Mouse (Mus musculus) forebrain, embryonic 14.5 days (tissue): ENCODE measurements at regions not wholly inside any gene's neighbourhood (a gene's known extent, or its start where the extent isn't known, plus 50 kb on each side); places are given as distances from the start of the nearest gene placed in this dataset.

ENCODE experiments used
- ATAC-seq: fragments of 200-750 bp; cut with Nextera tagmentation; 2 replicates; pipeline ENCODE4 v1.8.0; 2017; ENCODE audit warnings: mild to moderate bottlenecking, moderate library complexity
- DNase-seq: peaks from one replicate; pipeline ENCODE4 v3.0.0-alpha.2; 2015; ENCODE audit warnings: low spot score
- H3K27ac ChIP-seq: fragments of 300-500 bp; sonication (generic); 2 replicates; pipeline ENCODE4 v1.5.1; 2014; ENCODE audit warnings: low read depth, mild to moderate bottlenecking, control low read depth, low read length, moderate library complexity
- H3K27me3 ChIP-seq: fragments of 300-500 bp; sonication (generic); replicated peaks from 2 replicates; pipeline ENCODE4 v1.6.1; 2014; ENCODE audit warnings: low read length, control low read depth, mixed read lengths; ENCODE audit not compliant: control insufficient read depth, insufficient read depth
- H3K36me3 ChIP-seq: fragments of 300-500 bp; sonication (generic); 2 replicates; pipeline ENCODE4 v1.6.1; 2014; ENCODE audit warnings: low read length, control low read depth; ENCODE audit not compliant: control insufficient read depth, insufficient read depth
- H3K4me1 ChIP-seq: fragments of 300-500 bp; sonication (generic); 2 replicates; pipeline ENCODE4 v1.6.1; 2014; ENCODE audit warnings: antibody characterized with exemption, low read length, control low read depth; ENCODE audit not compliant: control insufficient read depth, insufficient read depth
- H3K4me2 ChIP-seq: fragments of 300-500 bp; sonication (generic); 2 replicates; pipeline ENCODE4 v1.6.1; 2014; ENCODE audit warnings: mild to moderate bottlenecking, control low read depth, low read length
- H3K4me3 ChIP-seq: fragments of 300-500 bp; sonication (generic); 2 replicates; pipeline ENCODE4 v1.5.1; 2014; ENCODE audit warnings: low read depth, low read length, control low read depth
- H3K9ac ChIP-seq: fragments of 300-500 bp; sonication (generic); 2 replicates; pipeline ENCODE4 v1.6.1; 2014; ENCODE audit warnings: mild to moderate bottlenecking, low read length, control low read depth, moderate library complexity
- H3K9me3 ChIP-seq: fragments of 300-500 bp; sonication (generic); replicated peaks from 2 replicates; pipeline ENCODE4 v1.6.1; 2016; ENCODE audit warnings: low read length, control low read depth, mixed read lengths; ENCODE audit not compliant: control insufficient read depth
- WGBS: fragments of 180-500 bp; shearing (Covaris S2); extraction: QIAGEN DNeasy Blood & Tissue Kit; methylation state at CpG from one replicate; pipeline ENCODE4 v1.1.7; 2014; 5-methylcytosine and 5-hydroxymethylcytosine counted together

DNA sequence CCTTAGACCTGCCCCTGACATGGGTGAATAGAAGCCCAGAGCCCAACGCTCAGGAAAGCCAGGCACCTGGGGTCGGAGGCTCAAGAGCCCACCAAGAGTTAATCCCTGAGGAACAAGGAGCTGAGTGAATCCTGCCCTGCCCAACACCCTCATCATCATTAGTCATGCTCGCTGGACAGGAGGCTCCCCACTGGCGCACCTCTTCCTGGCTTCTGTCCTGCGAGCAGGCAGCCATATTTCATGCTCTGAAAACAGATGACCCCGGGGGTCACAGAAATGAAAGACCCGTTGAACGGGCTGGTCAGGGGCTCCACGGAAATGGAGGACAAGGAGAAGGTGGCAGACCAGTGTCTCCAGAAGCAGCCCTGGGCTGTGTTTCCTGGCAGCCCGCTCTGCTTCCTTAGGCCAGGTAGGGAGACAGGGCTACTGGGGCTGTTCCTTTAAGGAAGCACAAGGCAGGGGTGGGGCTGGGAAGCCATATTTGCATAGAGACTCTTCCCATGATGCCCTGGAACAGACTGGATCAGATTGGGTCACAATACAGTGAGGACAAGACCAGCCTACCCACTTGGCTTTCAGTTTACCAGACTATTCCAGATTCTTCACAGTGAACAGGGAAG is 138.1 kb upstream of the Rbm19 start:
- no peaks in the 10 kb centered on the region for H3K36me3 ChIP-seq
- no peaks in the 10 kb centered on the region for H3K4me1 ChIP-seq
- H3K9me3 ChIP-seq: no peaks in the 10 kb centered on the region
- no peak overlapping the region for H3K4me3 ChIP-seq
- no peak overlapping the region for H3K27ac ChIP-seq
- ATAC-seq (no peak), DNase-seq (no peak)
- no peak overlapping the region for H3K4me2 ChIP-seq
- WGBS: 34% methylated on average over 10 of the region's 10 CpGs
- no peaks in the 10 kb centered on the region for H3K27me3 ChIP-seq
- H3K9ac ChIP-seq: no peak overlapping the region

DNA sequence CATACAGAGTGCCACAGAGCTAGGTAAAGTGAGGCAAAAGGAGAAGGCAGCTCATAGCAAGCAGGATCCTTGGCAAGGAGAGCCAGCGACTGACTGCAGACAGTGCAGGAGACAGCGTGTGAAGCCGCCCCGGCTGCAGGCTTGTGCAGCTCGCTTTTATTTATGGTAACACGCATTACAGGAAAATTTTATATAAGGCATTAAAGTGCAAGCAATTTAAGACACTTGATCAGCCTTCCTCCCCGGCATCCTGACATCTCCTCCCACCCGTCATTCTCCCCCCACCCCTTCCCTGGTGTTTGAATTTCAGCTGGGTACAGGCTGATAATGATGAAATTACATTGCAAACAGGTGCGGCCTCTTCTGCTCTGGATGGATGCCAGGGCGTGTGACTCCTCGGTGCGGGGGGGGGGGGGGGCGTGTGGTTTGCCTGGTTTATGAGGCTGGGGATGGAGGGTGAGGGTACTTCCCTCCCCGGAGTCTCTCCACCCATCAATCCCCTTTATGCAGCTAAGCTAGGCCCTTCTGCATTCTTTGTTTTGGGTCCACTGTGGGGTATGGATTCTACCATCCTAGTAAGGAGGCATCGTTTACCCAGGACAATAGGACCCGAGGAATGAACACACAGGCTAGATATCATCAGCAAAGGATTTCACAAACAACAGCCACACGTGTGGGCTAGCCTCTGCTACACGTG is 135.0 kb upstream of the Rbm19 start:
- Histone ChIP-seq H3K4me3 (no peak overlapping the region), H3K4me1 (no peaks in the 10 kb centered on the region), H3K27ac (peak overlapping the region; percentile 40), H3K9ac (no peak overlapping the region), H3K36me3 (no peaks in the 10 kb centered on the region), H3K27me3 (no peaks in the 10 kb centered on the region), H3K4me2 (no peak overlapping the region), H3K9me3 (no peaks in the 10 kb centered on the region)
- ATAC-seq: peak; percentile 72
- DNase-seq: peak; percentile 71
- 58% methylated on average over 18 of the region's 18 CpGs for WGBS

DNA sequence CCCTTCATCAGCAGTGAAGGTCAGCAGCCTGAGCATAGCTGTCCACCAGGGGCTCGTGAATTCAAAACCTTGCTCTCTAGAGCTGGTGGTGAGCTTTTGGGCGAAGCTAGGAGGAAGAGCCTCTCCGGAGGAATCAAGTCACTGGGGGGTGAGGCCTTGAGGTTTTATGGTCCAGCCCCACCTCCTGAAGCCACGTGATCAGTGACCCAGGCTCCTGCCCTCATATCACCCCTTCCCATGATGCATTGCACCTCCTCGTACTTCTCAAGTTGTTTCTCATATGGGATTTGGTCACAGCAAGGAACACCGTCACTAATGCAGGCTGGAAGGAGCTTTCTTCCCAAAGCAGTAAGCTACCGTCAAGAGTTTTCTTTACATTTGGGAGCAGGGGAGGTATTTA is 132.1 kb upstream of the Rbm19 start:
- DNase-seq: no peak
- H3K27ac ChIP-seq: no peak overlapping the region
- H3K9me3 ChIP-seq: no peaks in the 10 kb centered on the region
- H3K4me2 ChIP-seq: no peak overlapping the region
- no peaks in the 10 kb centered on the region for H3K27me3 ChIP-seq
- H3K9ac ChIP-seq: no peak overlapping the region
- WGBS: 79% methylated on average over 7 of the region's 7 CpGs
- H3K4me3 ChIP-seq: no peak overlapping the region
- no peaks in the 10 kb centered on the region for H3K36me3 ChIP-seq
- ATAC-seq: no peak
- no peaks in the 10 kb centered on the region for H3K4me1 ChIP-seq

DNA sequence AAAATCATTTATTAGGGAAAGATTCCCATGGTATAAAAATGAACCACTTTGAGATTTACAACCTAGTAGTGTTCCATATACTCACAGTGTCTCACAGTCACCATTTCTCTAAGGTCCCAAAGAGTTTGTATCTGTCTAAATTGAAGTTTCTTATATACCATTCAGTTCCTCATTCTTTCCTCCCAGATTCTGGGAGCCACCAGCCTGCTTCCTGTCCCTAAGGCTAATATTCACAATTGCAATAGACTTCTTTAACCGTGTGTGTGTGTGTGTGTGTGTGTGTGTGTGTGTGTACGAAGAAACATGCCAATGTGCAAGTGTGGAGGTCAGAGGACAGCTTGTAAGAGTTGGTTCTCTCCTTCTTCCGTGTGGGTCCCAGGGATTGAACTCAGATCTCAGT is 124.1 kb upstream of the Rbm19 start:
- Histone ChIP-seq H3K27ac (no peak overlapping the region), H3K27me3 (no peaks in the 10 kb centered on the region)
- DNase-seq: no peak

DNA sequence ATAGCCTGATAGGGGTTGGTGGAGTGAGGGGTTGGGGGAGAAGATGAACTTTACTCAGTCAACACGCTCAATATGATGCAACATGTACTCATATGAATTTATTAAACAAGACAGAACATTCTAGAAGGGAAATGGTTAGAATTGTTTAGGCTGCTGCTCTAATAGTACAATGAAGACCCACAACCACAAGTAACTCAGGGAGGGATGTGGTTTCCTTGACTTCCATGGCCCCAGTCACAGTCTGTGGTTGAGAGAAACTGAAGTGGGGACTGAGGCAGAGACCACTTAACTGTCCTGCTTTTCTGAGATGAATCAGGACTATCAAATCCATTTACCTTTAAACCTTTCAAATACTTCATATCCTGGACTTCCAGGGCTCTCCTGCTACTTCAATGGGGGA is 120.5 kb upstream of the Rbm19 start:
- Histone ChIP-seq H3K4me1 (no peaks in the 10 kb centered on the region), H3K4me2 (no peak overlapping the region), H3K27ac (no peak overlapping the region), H3K36me3 (no peaks in the 10 kb centered on the region), H3K9me3 (no peaks in the 10 kb centered on the region), H3K27me3 (no peaks in the 10 kb centered on the region), H3K4me3 (no peak overlapping the region), H3K9ac (no peak overlapping the region)
- no peak for ATAC-seq
- WGBS: 81% methylated on average over 1 of the region's 1 CpGs
- DNase-seq: no peak

More for the DNA sequence above, 124.1 kb upstream of the Rbm19 start:
- H3K9me3 ChIP-seq: no peaks in the 10 kb centered on the region
- 81% methylated on average over 3 of the region's 3 CpGs for WGBS
- ATAC-seq: no peak
- no peak overlapping the region for H3K4me2 ChIP-seq
- H3K4me3 ChIP-seq: no peak overlapping the region
- H3K9ac ChIP-seq: no peak overlapping the region
- H3K4me1 ChIP-seq: no peaks in the 10 kb centered on the region
- no peaks in the 10 kb centered on the region for H3K36me3 ChIP-seq

DNA sequence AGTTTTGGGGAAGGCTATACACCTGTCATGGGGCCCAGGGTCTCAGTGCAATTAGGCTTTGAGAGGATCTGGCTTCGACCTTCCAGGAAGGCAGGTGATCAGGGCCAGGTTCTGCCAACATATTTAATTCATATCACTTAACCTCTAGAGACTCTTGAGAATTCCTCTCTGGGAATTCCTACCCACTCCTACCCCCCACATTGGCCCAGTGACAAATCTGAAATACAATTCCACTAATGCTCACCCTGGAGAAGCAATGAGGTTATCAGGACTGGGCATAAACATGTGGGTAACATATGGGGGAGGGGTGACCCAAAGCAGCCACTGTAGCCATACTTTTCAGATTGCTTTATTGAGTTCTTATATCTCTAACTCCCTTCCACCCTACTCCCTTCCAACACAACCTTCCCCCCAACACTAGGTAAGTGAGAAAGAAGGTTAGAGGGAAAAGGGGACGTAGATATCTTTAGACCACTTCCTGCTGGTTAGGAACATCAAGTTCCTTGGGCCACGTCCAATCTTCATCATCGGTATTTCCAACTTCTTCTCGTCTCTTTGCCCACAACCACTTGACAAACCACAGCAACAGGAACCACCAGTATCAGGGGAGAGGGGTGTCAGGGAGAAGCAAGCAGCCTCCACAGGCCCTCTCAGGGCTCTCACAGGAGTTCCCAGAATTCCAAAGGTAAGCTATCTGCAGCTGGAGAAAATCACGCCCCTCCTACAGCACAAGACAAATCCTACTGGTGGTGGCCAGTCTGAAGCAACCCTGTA is 110.4 kb upstream of the Rbm19 start:
- Histone ChIP-seq H3K4me1 (no peaks in the 10 kb centered on the region), H3K4me3 (no peak overlapping the region), H3K9me3 (no peaks in the 10 kb centered on the region), H3K36me3 (no peaks in the 10 kb centered on the region), H3K27ac (no peak overlapping the region), H3K27me3 (no peaks in the 10 kb centered on the region), H3K9ac (no peak overlapping the region), H3K4me2 (no peak overlapping the region)
- WGBS: 89% methylated on average over 6 of the region's 6 CpGs
- DNase-seq (no peak), ATAC-seq (no peak)

DNA sequence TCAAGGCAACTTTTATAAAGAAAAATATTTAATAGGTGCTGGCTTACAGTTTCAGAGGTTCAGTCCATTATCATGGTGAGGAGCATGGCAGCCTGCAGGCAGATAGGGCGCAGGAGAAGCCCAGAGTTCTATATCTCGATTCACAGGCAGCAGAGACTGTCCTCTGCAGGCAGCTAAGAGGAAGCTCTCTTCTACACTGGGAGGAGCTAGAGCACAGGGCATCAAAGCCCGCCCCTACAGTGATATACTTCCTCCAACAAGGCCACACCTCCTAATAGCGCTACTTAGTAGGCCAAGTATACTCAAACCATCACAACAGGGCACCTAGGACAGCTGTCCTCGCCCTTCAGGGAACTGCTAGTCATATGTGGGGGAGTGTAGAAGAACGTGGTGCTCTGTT is 108.5 kb upstream of the Rbm19 start:
- no peak for DNase-seq
- WGBS: 68% methylated on average over 6 of the region's 6 CpGs

DNA sequence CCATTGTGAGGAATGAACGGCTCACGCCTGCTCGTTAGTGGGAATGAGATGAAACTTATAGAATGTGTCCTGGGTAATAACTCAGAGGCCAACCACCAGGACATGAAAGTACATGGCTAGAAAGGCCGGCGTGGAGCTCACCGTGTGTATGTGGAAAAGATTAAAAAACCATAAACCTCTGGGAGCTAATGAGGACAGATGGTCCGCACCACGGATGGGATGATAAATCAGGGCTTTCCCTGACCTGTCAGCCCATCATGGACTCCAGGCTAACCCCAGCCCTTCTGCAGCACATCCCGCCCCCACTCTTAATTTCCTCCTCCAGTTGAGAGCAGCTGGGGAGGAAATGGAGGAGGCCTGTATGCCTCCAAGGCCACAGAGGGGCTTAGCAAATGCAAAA is 108.0 kb upstream of the Rbm19 start:
- no peak for ATAC-seq
- H3K4me3 ChIP-seq: no peak overlapping the region
- H3K27me3 ChIP-seq: no peaks in the 10 kb centered on the region
- no peaks in the 10 kb centered on the region for H3K36me3 ChIP-seq
- no peak overlapping the region for H3K9ac ChIP-seq
- H3K27ac ChIP-seq: no peak overlapping the region
- no peaks in the 10 kb centered on the region for H3K4me1 ChIP-seq
- H3K4me2 ChIP-seq: no peak overlapping the region
- no peak for DNase-seq
- H3K9me3 ChIP-seq: no peaks in the 10 kb centered on the region
- WGBS: 65% methylated on average over 9 of the region's 9 CpGs

More for the DNA sequence above, 108.5 kb upstream of the Rbm19 start:
- Histone ChIP-seq H3K9me3 (no peaks in the 10 kb centered on the region), H3K4me3 (no peak overlapping the region), H3K9ac (no peak overlapping the region), H3K27me3 (no peaks in the 10 kb centered on the region), H3K4me2 (no peak overlapping the region), H3K27ac (no peak overlapping the region), H3K36me3 (no peaks in the 10 kb centered on the region), H3K4me1 (no peaks in the 10 kb centered on the region)
- ATAC-seq: no peak

DNA sequence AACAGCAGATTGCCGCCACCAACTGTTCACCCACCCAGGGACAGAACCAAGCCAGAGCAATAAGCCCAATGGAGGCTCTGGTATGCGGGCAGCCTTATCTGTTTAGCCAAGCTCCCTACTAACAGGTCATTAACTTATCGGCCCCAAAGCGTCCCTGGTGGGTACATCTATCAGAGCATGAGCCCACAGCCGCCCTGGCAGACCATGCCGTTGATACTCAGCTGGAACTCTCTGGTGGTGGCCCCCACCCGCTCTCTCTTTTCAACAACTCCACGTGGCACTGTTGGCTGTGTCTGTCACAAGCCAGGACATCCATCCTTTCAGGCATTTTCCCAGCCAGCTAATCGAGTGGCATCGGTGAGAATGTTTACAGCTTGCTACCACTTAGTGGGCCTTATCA is 100.8 kb upstream of the Rbm19 start:
- no peak for ATAC-seq
- 85% methylated on average over 10 of the region's 10 CpGs for WGBS
- no peaks in the 10 kb centered on the region for H3K9me3 ChIP-seq
- H3K4me3 ChIP-seq: no peak overlapping the region
- H3K27me3 ChIP-seq: no peaks in the 10 kb centered on the region
- H3K4me2 ChIP-seq: no peak overlapping the region
- H3K36me3 ChIP-seq: no peaks in the 10 kb centered on the region
- H3K4me1 ChIP-seq: no peaks in the 10 kb centered on the region
- no peak overlapping the region for H3K27ac ChIP-seq
- no peak for DNase-seq
- no peak overlapping the region for H3K9ac ChIP-seq
